Mouse (Mus musculus) olfactory bulb, adult 2 months (tissue): Measurements from ENCODE around the gene Tmem246. TPM values are rescaled to one million over a fixed set of nuclear protein-coding genes. Genes with fewer than 3 reads are reported as not detected.
"Not testable (repeated sequence)": the region's sequence is repeated elsewhere in the genome, so short reads cannot be mapped to it uniquely, and the experiment has no call there.

Experiments
- H3K27ac ChIP-seq: fragments of 200-500 bp; 2 replicates; pipeline ENCODE4 v1.5.1; 2012; ENCODE audit warnings: low read depth, low read length; ENCODE audit not compliant: insufficient read depth
- H3K4me1 ChIP-seq: fragments of 200-500 bp; 2 replicates; pipeline ENCODE4 v1.6.1; 2012; ENCODE audit warnings: low read length; ENCODE audit not compliant: control insufficient read depth, insufficient read depth
- H3K4me3 ChIP-seq: fragments of 200-500 bp; 2 replicates; pipeline ENCODE4 v1.5.1; 2012; ENCODE audit warnings: mild to moderate bottlenecking, low read depth, low read length, moderate library complexity; ENCODE audit not compliant: insufficient read depth
- CTCF ChIP-seq: fragments of 200-500 bp; IDR thresholded peaks from 2 replicates; pipeline ENCODE4 v1.5.1; 2012; ENCODE audit warnings: low read depth, mild to moderate bottlenecking, low read length, moderate library complexity; ENCODE audit not compliant: insufficient read depth
- POLR2A ChIP-seq: fragments of 200-500 bp; IDR thresholded peaks from 2 replicates; pipeline ENCODE4 v1.6.1; 2012; ENCODE audit warnings: mild to moderate bottlenecking, low read depth, low read length, moderate library complexity; ENCODE audit not compliant: insufficient read depth
- WGBS: fragments of 180-500 bp; shearing (Covaris S2); methylation state at CpG from one replicate; pipeline ENCODE4 v1.1.7; 2018; 5-methylcytosine and 5-hydroxymethylcytosine counted together
- polyA plus RNA-seq: library from polyadenylated mRNA; stranded (reverse); fragments of >200 nt; gene quantifications from 2 replicates; pipeline ENCODE4 v1.2.4, GENCODE M21; 2012; ENCODE audit warnings: low replicate concordance; ENCODE audit not compliant: missing spikeins, insufficient read depth, insufficient read length

Tmem246 gene
- polyA plus RNA-seq, 1 experiment: not detected

GRCm38 (mm10) chr4:49623916-49624315 lies 26.2 kb upstream of the Tmem246 start:
- Histone ChIP-seq H3K4me3 (no peak overlapping the region), H3K27ac (no peak overlapping the region), H3K4me1 (no peaks in the 10 kb centered on the region)
- no peak for TF ChIP-seq POLR2A
- WGBS: 87% methylated on average over 4 of the region's 4 CpGs

- WGBS: 70% methylated on average over 2 of the region's 2 CpGs
- Histone ChIP-seq H3K4me3 (no peak overlapping the region), H3K4me1 (no peaks in the 10 kb centered on the region), H3K27ac (no peak overlapping the region)
- no peak for TF ChIP-seq POLR2A
- TF ChIP-seq CTCF: no peak
Observed at GRCm38 (mm10) chr4:49622272-49622671, 24.6 kb upstream of the Tmem246 start.

- not testable (repeated sequence) for H3K4me1 ChIP-seq, H3K4me3 ChIP-seq, H3K27ac ChIP-seq
- 89% methylated on average over 7 of the region's 7 CpGs for WGBS
Observed at GRCm38 (mm10) chr4:49619861-49620260, 22.2 kb upstream of the Tmem246 start.

- Histone ChIP-seq H3K4me3 (no peak overlapping the region), H3K27ac (no peak overlapping the region), H3K4me1 (no peaks in the 10 kb centered on the region)
- TF ChIP-seq CTCF (no peak), POLR2A (no peak)
- WGBS: 95% methylated on average over 10 of the region's 10 CpGs
Observed at GRCm38 (mm10) chr4:49616924-49617323, 19.2 kb upstream of the Tmem246 start.

- H3K27ac ChIP-seq: no peak overlapping the region
- TF ChIP-seq CTCF (no peak), POLR2A (no peak)
- no peaks in the 10 kb centered on the region for H3K4me1 ChIP-seq
- WGBS: 94% methylated on average over 1 of the region's 1 CpGs
- H3K4me3 ChIP-seq: no peak overlapping the region
Observed at GRCm38 (mm10) chr4:49605459-49605858, 7.8 kb upstream of the Tmem246 start.

- no peak overlapping the region for H3K4me3 ChIP-seq
- H3K27ac ChIP-seq: no peak overlapping the region
- TF ChIP-seq POLR2A (no peak), CTCF (no peak)
- 95% methylated on average over 5 of the region's 5 CpGs for WGBS
- no peaks in the 10 kb centered on the region for H3K4me1 ChIP-seq
Observed at GRCm38 (mm10) chr4:49604616-49605015, 6.9 kb upstream of the Tmem246 start.

GRCm38 (mm10) chr4:49604016-49604546 lies 6.4 kb upstream of the Tmem246 start:
- Histone ChIP-seq H3K4me1 (no peaks in the 10 kb centered on the region), H3K27ac (no peak overlapping the region), H3K4me3 (no peak overlapping the region)
- 77% methylated on average over 1 of the region's 1 CpGs for WGBS
- TF ChIP-seq POLR2A: no peak

- Histone ChIP-seq H3K27ac (no peak overlapping the region), H3K4me3 (no peak overlapping the region), H3K4me1 (no peaks in the 10 kb centered on the region)
- WGBS: 90% methylated on average over 2 of the region's 2 CpGs
- TF ChIP-seq CTCF (no peak), POLR2A (no peak)
Observed at GRCm38 (mm10) chr4:49603161-49603560, 5.5 kb upstream of the Tmem246 start.

- 1% methylated on average over 20 of the region's 20 CpGs for WGBS
- Histone ChIP-seq H3K27ac (peak overlapping the region; percentile 62), H3K4me3 (peak overlapping the region; percentile 70), H3K4me1 (peaks cover 3% of the 10 kb centered on the region; the same call in 1 of the 2 replicates)
- no peak for TF ChIP-seq POLR2A
- TF ChIP-seq CTCF: no peak
Observed at GRCm38 (mm10) chr4:49596846-49597182, 862 bp downstream of the Tmem246 start.

GRCm38 (mm10) chr4:49590152-49590551 lies 7.5 kb downstream of the Tmem246 start:
- peaks cover 13% of the 10 kb centered on the region for H3K4me1 ChIP-seq
- H3K4me3 ChIP-seq: no peak overlapping the region
- TF ChIP-seq POLR2A (no peak), CTCF (no peak)
- 95% methylated on average over 2 of the region's 2 CpGs for WGBS
- no peak overlapping the region for H3K27ac ChIP-seq

- H3K4me3 ChIP-seq: no peak overlapping the region
- TF ChIP-seq CTCF (no peak), POLR2A (no peak)
- WGBS: 88% methylated on average over 10 of the region's 10 CpGs
- H3K27ac ChIP-seq: no peak overlapping the region
- H3K4me1 ChIP-seq: peaks cover 16% of the 10 kb centered on the region
Observed at GRCm38 (mm10) chr4:49586811-49587210, 10.9 kb downstream of the Tmem246 start.
